Mouse (Mus musculus) testis, adult 2 months (tissue): ENCODE data around the gene Spaca4. TPM values are rescaled to one million over a fixed set of nuclear protein-coding genes. Genes with fewer than 3 reads are reported as not detected.

Experiments
- H3K27ac ChIP-seq: fragments of 200-500 bp; 2 replicates; pipeline ENCODE4 v1.5.1; 2012; ENCODE audit warnings: low read depth, low read length; ENCODE audit not compliant: control insufficient read depth, insufficient read depth
- H3K27me3 ChIP-seq: fragments of 200-500 bp; 2 replicates; pipeline ENCODE4 v1.6.1; 2012; ENCODE audit warnings: mild to moderate bottlenecking, low read length, moderate library complexity; ENCODE audit not compliant: control insufficient read depth, insufficient read depth
- H3K36me3 ChIP-seq: fragments of 200-500 bp; 2 replicates; pipeline ENCODE4 v1.6.1; 2012; ENCODE audit warnings: mild to moderate bottlenecking, low read length; ENCODE audit not compliant: control insufficient read depth, insufficient read depth
- H3K4me1 ChIP-seq: fragments of 200-500 bp; 2 replicates; pipeline ENCODE4 v1.6.1; 2012; ENCODE audit warnings: low read length; ENCODE audit not compliant: control insufficient read depth, insufficient read depth
- H3K4me3 ChIP-seq: fragments of 200-500 bp; 2 replicates; pipeline ENCODE4 v1.5.1; 2012; ENCODE audit warnings: low read depth, mild to moderate bottlenecking, low read length, moderate library complexity, mixed read lengths; ENCODE audit not compliant: control insufficient read depth
- CTCF ChIP-seq: fragments of 200-500 bp; IDR thresholded peaks from 2 replicates; pipeline ENCODE4 v1.5.1; 2012; ENCODE audit warnings: low read depth, mild to moderate bottlenecking, inconsistent platforms, low read length, moderate library complexity; ENCODE audit not compliant: control insufficient read depth, insufficient read depth, insufficient replicate concordance
- POLR2A ChIP-seq: fragments of 200-500 bp; IDR thresholded peaks from 2 replicates; pipeline ENCODE4 v1.6.1; 2012; ENCODE audit warnings: low read depth, mild to moderate bottlenecking, inconsistent platforms, low read length, moderate library complexity; ENCODE audit not compliant: control insufficient read depth
- polyA plus RNA-seq: library from polyadenylated mRNA; depleted of rRNA; stranded (reverse); fragments of >200 nt; gene quantifications from 2 replicates; pipeline ENCODE4 v1.2.3, GENCODE M21; 2012

Gene Spaca4
- polyA plus RNA-seq, 1 experiment = 614 TPM

GRCm38 (mm10) chr7:45708221-45708761 is 17.3 kb downstream of the Spaca4 start:
- TF ChIP-seq POLR2A (no peak), CTCF (no peak)
- Histone ChIP-seq H3K4me3 (peak overlapping the region; percentile 58), H3K36me3 (peaks cover 2% of the 10 kb centered on the region), H3K27me3 (no peaks in the 10 kb centered on the region), H3K4me1 (peaks cover 62% of the 10 kb centered on the region), H3K27ac (peak overlapping the region; percentile 85)

GRCm38 (mm10) chr7:45707375-45707967 is 18.1 kb downstream of the Spaca4 start:
- no peaks in the 10 kb centered on the region for H3K27me3 ChIP-seq
- H3K4me3 ChIP-seq = peak overlapping the region; percentile 58
- TF ChIP-seq POLR2A = peak; percentile 63
- TF ChIP-seq CTCF = no peak
- H3K27ac ChIP-seq = peak overlapping the region; percentile 86
- H3K36me3 ChIP-seq = no peaks in the 10 kb centered on the region; the same call in 1 of the 2 replicates
- H3K4me1 ChIP-seq = peaks cover 62% of the 10 kb centered on the region

- H3K27ac ChIP-seq = peak overlapping the region; percentile 95
- peak overlapping the region; percentile 87 for H3K4me3 ChIP-seq
- no peaks in the 10 kb centered on the region; the same call in 1 of the 2 replicates for H3K36me3 ChIP-seq
- TF ChIP-seq POLR2A (peak; percentile 30), CTCF (no peak)
- no peaks in the 10 kb centered on the region for H3K27me3 ChIP-seq
- H3K4me1 ChIP-seq = peaks cover 60% of the 10 kb centered on the region
These were observed 18.8 kb downstream of the Spaca4 start for GRCm38 (mm10) chr7:45706721-45707241.

GRCm38 (mm10) chr7:45705873-45706281 is 19.7 kb downstream of the Spaca4 start:
- H3K36me3 ChIP-seq = no peaks in the 10 kb centered on the region
- peak overlapping the region; percentile 87 for H3K4me3 ChIP-seq
- peaks cover 57% of the 10 kb centered on the region for H3K4me1 ChIP-seq
- H3K27ac ChIP-seq = peak overlapping the region; percentile 98
- H3K27me3 ChIP-seq = no peaks in the 10 kb centered on the region
- TF ChIP-seq CTCF (no peak), POLR2A (peak; percentile 40; the same call in 1 of the 2 replicates)

GRCm38 (mm10) chr7:45705443-45705864 is 20.2 kb downstream of the Spaca4 start:
- peak overlapping the region; percentile 87 for H3K4me3 ChIP-seq
- no peaks in the 10 kb centered on the region for H3K36me3 ChIP-seq
- H3K27me3 ChIP-seq = no peaks in the 10 kb centered on the region; the same call in 1 of the 2 replicates
- H3K4me1 ChIP-seq = peaks cover 58% of the 10 kb centered on the region
- peak overlapping the region; percentile 98 for H3K27ac ChIP-seq
- TF ChIP-seq CTCF (no peak), POLR2A (no peak)

- Histone ChIP-seq H3K36me3 (no peaks in the 10 kb centered on the region), H3K27ac (peak within 1 kb of the TSS; percentile 98), H3K27me3 (no peaks in the 10 kb centered on the region; the same call in 1 of the 2 replicates), H3K4me1 (peaks cover 64% of the 10 kb centered on the region), H3K4me3 (peak within 1 kb of the TSS; percentile 87)
- TF ChIP-seq POLR2A = peak; percentile 43; the same call in 1 of the 2 replicates
- no peak for TF ChIP-seq CTCF
These were observed 20.7 kb downstream of the Spaca4 start, which contains the start of gene Dbp for GRCm38 (mm10) chr7:45704730-45705442. Gene Dbp (plus strand): TSS chr7:45705088.
